In the genomic region with DNA sequence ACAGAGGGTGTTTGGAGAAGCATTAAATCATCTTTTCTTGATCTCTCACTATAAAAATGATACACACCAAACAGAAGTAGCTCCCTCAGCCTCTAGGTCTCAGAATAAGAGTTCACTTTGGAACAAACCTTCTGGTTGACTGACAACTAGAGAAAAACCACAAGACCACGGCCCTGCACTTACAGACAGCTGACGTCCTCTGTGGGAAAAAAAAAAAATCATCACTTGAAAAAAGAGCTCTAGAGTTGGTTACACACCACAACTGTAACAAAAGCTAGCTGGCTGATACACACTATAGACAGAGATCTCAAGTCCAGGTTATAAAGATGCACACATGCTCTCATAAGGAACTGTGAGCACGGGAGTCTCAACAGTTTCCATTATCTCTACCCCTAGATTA, we compare ENCODE assay signal across 29 mouse cellular contexts. TPM values are rescaled to one million over a fixed set of nuclear protein-coding genes. Genes with fewer than 3 reads are reported as not detected.
DNase-seq lines count a peak whose midpoint lies in the region; ATAC-seq and TF ChIP-seq lines count a peak whose summit lies in the region.
"Had no signal": no experiment of that assay in that cellular context is flagged by ENCODE, and none has a peak within 500 bp of the region (broad histone marks: within the 10 kb centered on the region; RNA-seq: fewer than 3 reads in every experiment).

No protein-coding gene starts in this region.

- no peak overlapping the region for H3K4me3 ChIP-seq in spleen, adult 2 months (ENCODE audit: extremely low read depth, insufficient read depth, insufficient read length)
- H3K4me3 ChIP-seq in heart, embryonic 12.5 days: no peak overlapping the region
- H3K4me3 ChIP-seq: embryonic facial prominence, embryonic 12.5 days; heart, embryonic 10.5 days; hindbrain, embryonic 15.5 days; kidney, embryonic 15.5 days had no signal

- TF ChIP-seq POLR2A in spleen, adult 2 months (IDR thresholded peaks at IDR 0.05; ENCODE audit: low read depth, low read length): no peak

- no peaks in the 10 kb centered on the region for H3K9me3 ChIP-seq in heart, embryonic 12.5 days (replicated peaks)
- H3K9me3 ChIP-seq: embryonic facial prominence, embryonic 12.5 days; heart, embryonic 10.5 days; hindbrain, embryonic 15.5 days; kidney, embryonic 15.5 days had no signal

- peak; percentile 64 for ATAC-seq in common myeloid progenitor, adult 5-6 weeks (replicated peaks; ENCODE audit: low read depth, poor library complexity, severe bottlenecking)
- peak; percentile 30; the same call in 1 of the 2 replicates for ATAC-seq in megakaryocyte progenitor cell, adult 5-6 weeks (replicated peaks; ENCODE audit: poor library complexity)
- no peak for ATAC-seq in heart, embryonic 12.5 days (ENCODE audit: insufficient number of reproducible peaks, low FRiP score)
- ATAC-seq: forebrain, embryonic 14.5 days; intestine, postnatal 0 days had no signal

- no peaks in the 10 kb centered on the region for H3K27me3 ChIP-seq in spleen, adult 2 months (ENCODE audit: control insufficient read depth, insufficient read depth, low read length)
- H3K27me3 ChIP-seq in heart, embryonic 12.5 days (replicated peaks): no peaks in the 10 kb centered on the region
- H3K27me3 ChIP-seq: embryonic facial prominence, embryonic 12.5 days; hindbrain, embryonic 15.5 days; kidney, embryonic 15.5 days had no signal

- no peaks in the 10 kb centered on the region for H3K36me3 ChIP-seq in spleen, adult 2 months (ENCODE audit: control insufficient read depth, insufficient read depth, low read length)
- peaks cover 8% of the 10 kb centered on the region; the same call in 1 of the 2 replicates for H3K36me3 ChIP-seq in heart, embryonic 12.5 days
- H3K36me3 ChIP-seq: embryonic facial prominence, embryonic 12.5 days; hindbrain, embryonic 15.5 days; kidney, embryonic 15.5 days had no signal

- no peak overlapping the region for H3K9ac ChIP-seq in heart, embryonic 12.5 days
- H3K9ac ChIP-seq: embryonic facial prominence, embryonic 12.5 days; hindbrain, embryonic 15.5 days; kidney, embryonic 15.5 days had no signal

- no peak for TF ChIP-seq CTCF in spleen, adult 2 months (IDR thresholded peaks at IDR 0.05; ENCODE audit: extremely low read depth, insufficient read depth, insufficient read length, insufficient replicate concordance)

- WGBS in spleen, adult 2 months: 5% methylated on average over 3 of the region's 3 CpGs
- WGBS in heart, embryonic 12.5 days: 59% methylated on average over 3 of the region's 3 CpGs

- DNase-seq in spleen, adult 2 months (ENCODE audit: low read depth in 1 of 2, low spot score in 2 of 2): peak in 1 of 2 experiments; percentile 56
- no peak for DNase-seq in spleen, postnatal 4 days (ENCODE audit: low spot score in 2 of 2)
- DNase-seq in CD4-positive, CD25-positive, alpha-beta regulatory T cell, adult 2 months (ENCODE audit: low read depth, low spot score): peak; percentile 77
- DNase-seq in ovary, postnatal 10 days (ENCODE audit: low spot score): no peak
- DNase-seq in frontal cortex, postnatal 36 days (ENCODE audit: low spot score in 2 of 2): no peak
- DNase-seq: cerebellum, adult 9-10 months; gastrocnemius, postnatal 36 days; heart, postnatal 14 days; kidney, postnatal 4 days; layer of hippocampus, adult 9-11 months; lung, adult 2 months; lung, postnatal 36 days; right cerebral cortex, postnatal 14 days had no signal

- peak overlapping the region; percentile 16; the same call in 1 of the 2 replicates for H3K27ac ChIP-seq in spleen, adult 2 months (ENCODE audit: insufficient read depth, low read length)
- no peak overlapping the region for H3K27ac ChIP-seq in heart, embryonic 12.5 days (ENCODE audit: poor library complexity, severe bottlenecking)
- H3K27ac ChIP-seq: embryonic facial prominence, embryonic 12.5 days; heart, embryonic 10.5 days; hindbrain, embryonic 15.5 days; kidney, embryonic 15.5 days had no signal

- peaks cover 46% of the 10 kb centered on the region for H3K4me1 ChIP-seq in spleen, adult 2 months (ENCODE audit: control insufficient read depth, insufficient read depth, insufficient read length)
- peaks cover 46% of the 10 kb centered on the region for H3K4me1 ChIP-seq in heart, embryonic 12.5 days (replicated peaks)
- H3K4me1 ChIP-seq: hindbrain, embryonic 15.5 days had no signal

- no peak overlapping the region for H3K4me2 ChIP-seq in heart, embryonic 12.5 days
- H3K4me2 ChIP-seq: embryonic facial prominence, embryonic 12.5 days; hindbrain, embryonic 15.5 days; kidney, embryonic 15.5 days; liver, embryonic 11.5 days; midbrain, embryonic 11.5 days had no signal

RNA-seq across cellular contexts. Expression of a gene that starts 9.3 kb away (rescaled TPM):
- polyA plus RNA-seq in spleen, adult 2 months (2012; rRNA removed): 20.1 and 21.6 TPM in 2 replicates
- total RNA-seq in common myeloid progenitor, adult 5-6 weeks (2017): 64.2 and 72.5 TPM in 2 replicates
- 50.8 and 54.4 TPM in 2 replicates for total RNA-seq in megakaryocyte progenitor cell, adult 5-6 weeks (2015)
- 72.0 and 77.3 TPM in 2 replicates for total RNA-seq in megakaryocyte progenitor cell, adult 5-6 weeks (2017)
- 46.5 and 47.1 TPM in 2 replicates for polyA plus RNA-seq in heart, embryonic 12.5 days (2016; fragmentation: Nextera tagmentation; extraction: Ambion mirVana)

RNA-seq across cellular contexts. Expression of a gene that starts 56.8 kb away (rescaled TPM):
- polyA plus RNA-seq in spleen, adult 2 months (2012; rRNA removed): not detected in 2 replicates
- total RNA-seq in common myeloid progenitor, adult 5-6 weeks (2017): not detected in 2 replicates
- not detected in 2 replicates for total RNA-seq in megakaryocyte progenitor cell, adult 5-6 weeks (2015)
- total RNA-seq in megakaryocyte progenitor cell, adult 5-6 weeks (2017): not detected in 2 replicates
- not detected in 2 replicates for polyA plus RNA-seq in heart, embryonic 12.5 days (2016; fragmentation: Nextera tagmentation; extraction: Ambion mirVana)
- total RNA-seq: ES-E14; gastrocnemius, postnatal 36 days; heart, postnatal 14 days; left cerebral cortex, adult 8-10 months had no signal
- polyA plus RNA-seq: cortical plate, adult 2 months; embryonic facial prominence, embryonic 12.5 days; forebrain, embryonic 14.5 days; heart, embryonic 10.5 days; hindbrain, embryonic 15.5 days; intestine, postnatal 0 days; kidney, embryonic 15.5 days; limb, embryonic 11.5 days; liver, embryonic 11.5 days; lung, adult 2 months; midbrain, embryonic 11.5 days; neural tube, embryonic 14.5 days had no signal
